In the genomic region with DNA sequence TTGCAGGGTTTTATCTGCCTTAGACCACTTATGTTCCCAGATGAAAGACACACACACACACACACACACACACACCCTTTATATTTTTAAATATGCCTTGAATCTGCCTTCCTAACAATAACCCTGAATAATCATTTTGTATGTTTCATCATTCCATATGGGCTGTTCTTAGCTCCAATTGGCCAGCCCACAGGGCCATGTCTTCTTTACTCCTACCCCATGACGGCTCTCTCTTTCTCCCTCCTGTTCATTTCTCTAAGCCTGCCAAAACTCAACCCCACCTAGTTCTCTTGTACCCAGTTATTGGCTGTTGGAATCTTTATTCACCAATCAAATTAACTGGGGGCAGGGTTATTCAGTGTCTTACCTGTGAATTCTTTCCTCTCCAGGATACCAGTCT, we compare ENCODE assay signal across 24 mouse cellular contexts.
"Had no signal": no experiment of that assay in that cellular context is flagged by ENCODE, and none has a peak within 500 bp of the region (broad histone marks: within the 10 kb centered on the region; RNA-seq: fewer than 3 reads in every experiment).

No protein-coding gene starts in this region.

- H3K4me1 ChIP-seq: limb, embryonic 12.5 days; limb, embryonic 15.5 days; liver, embryonic 12.5 days; liver, embryonic 15.5 days; lung, embryonic 15.5 days; megakaryocyte, embryonic 14.5 days; midbrain, embryonic 10.5 days; midbrain, embryonic 13.5 days; neural tube, embryonic 13.5 days; stomach, embryonic 15.5 days had no signal

- H3K9ac ChIP-seq: limb, embryonic 12.5 days; limb, embryonic 15.5 days; liver, embryonic 12.5 days; liver, embryonic 15.5 days; lung, embryonic 15.5 days; midbrain, embryonic 13.5 days; neural tube, embryonic 13.5 days; stomach, embryonic 15.5 days had no signal

- DNase-seq: kidney, adult 9 months; kidney, postnatal 14 days; kidney, postnatal 4 days; left cerebral cortex, postnatal 4 days; lung, adult 18-20 months; lung, postnatal 10 days; lung, postnatal 36 days; retina, postnatal 1 day; right cerebral cortex, postnatal 25 days; spleen, adult 18-20 months; thymus, adult 18-20 months; thymus, postnatal 36 days had no signal

- H3K27ac ChIP-seq: limb, embryonic 12.5 days; limb, embryonic 15.5 days; liver, embryonic 12.5 days; liver, embryonic 15.5 days; lung, embryonic 15.5 days; midbrain, embryonic 10.5 days; midbrain, embryonic 13.5 days; neural tube, embryonic 13.5 days; stomach, embryonic 15.5 days had no signal

- H3K4me2 ChIP-seq: limb, embryonic 12.5 days; limb, embryonic 15.5 days; liver, embryonic 12.5 days; liver, embryonic 15.5 days; lung, embryonic 15.5 days; midbrain, embryonic 13.5 days; neural tube, embryonic 13.5 days; stomach, embryonic 15.5 days had no signal

- H3K27me3 ChIP-seq: limb, embryonic 12.5 days; limb, embryonic 15.5 days; liver, embryonic 12.5 days; liver, embryonic 15.5 days; lung, embryonic 15.5 days; megakaryocyte, embryonic 14.5 days; midbrain, embryonic 13.5 days; neural tube, embryonic 13.5 days; stomach, embryonic 15.5 days had no signal

- H3K4me3 ChIP-seq: limb, embryonic 12.5 days; limb, embryonic 15.5 days; liver, embryonic 12.5 days; liver, embryonic 15.5 days; lung, embryonic 15.5 days; megakaryocyte, embryonic 14.5 days; midbrain, embryonic 10.5 days; midbrain, embryonic 13.5 days; myocyte; neural tube, embryonic 13.5 days; stomach, embryonic 15.5 days had no signal

- H3K9me3 ChIP-seq: limb, embryonic 12.5 days; limb, embryonic 15.5 days; liver, embryonic 12.5 days; liver, embryonic 15.5 days; lung, embryonic 15.5 days; megakaryocyte, embryonic 14.5 days; midbrain, embryonic 10.5 days; midbrain, embryonic 13.5 days; neural tube, embryonic 13.5 days; stomach, embryonic 15.5 days had no signal

- ATAC-seq: liver, embryonic 12.5 days; midbrain, embryonic 13.5 days; midbrain, embryonic 16.5 days had no signal
